Mouse (Mus musculus) forebrain, embryonic 12.5 days (tissue): ENCODE results near the gene Cldn8. TPM values are rescaled to one million over a fixed set of nuclear protein-coding genes. Genes with fewer than 3 reads are reported as not detected.

Experiments used
- ATAC-seq: fragments of 200-750 bp; cut with Nextera tagmentation; 2 replicates; pipeline ENCODE4 v1.8.0; 2017; ENCODE audit warnings: moderate TSS enrichment; ENCODE audit not compliant: low FRiP score
- H3K27ac ChIP-seq: fragments of 300-500 bp; sonication (generic); 2 replicates; pipeline ENCODE4 v1.5.1; 2016; ENCODE audit warnings: mild to moderate bottlenecking
- H3K27me3 ChIP-seq: fragments of 300-500 bp; sonication (generic); 2 replicates; pipeline ENCODE4 v1.6.1; 2016; ENCODE audit warnings: mild to moderate bottlenecking
- H3K36me3 ChIP-seq: fragments of 300-500 bp; sonication (generic); replicated peaks from 2 replicates; pipeline ENCODE4 v1.6.1; 2016; ENCODE audit warnings: mild to moderate bottlenecking
- H3K4me1 ChIP-seq: fragments of 300-500 bp; sonication (generic); 2 replicates; pipeline ENCODE4 v1.6.1; 2016
- H3K4me2 ChIP-seq: fragments of 300-500 bp; sonication (generic); 2 replicates; pipeline ENCODE4 v1.6.1; 2016; ENCODE audit warnings: mild to moderate bottlenecking, moderate library complexity
- H3K4me3 ChIP-seq: fragments of 300-500 bp; sonication (generic); replicated peaks from 2 replicates; pipeline ENCODE4 v1.5.1; 2016; ENCODE audit warnings: mild to moderate bottlenecking
- H3K9ac ChIP-seq: fragments of 300-500 bp; sonication (generic); 2 replicates; pipeline ENCODE4 v1.6.1; 2016; ENCODE audit warnings: mild to moderate bottlenecking
- H3K9me3 ChIP-seq: fragments of 300-500 bp; sonication (generic); 2 replicates; pipeline ENCODE4 v1.6.1; 2016
- WGBS: fragments of 180-500 bp; shearing (Covaris S2); methylation state at CpG from one replicate; pipeline ENCODE4 v1.1.7; 2016; 5-methylcytosine and 5-hydroxymethylcytosine counted together
- polyA plus RNA-seq: library from polyadenylated mRNA; unstranded; fragments of >200 nt; fragmentation: Nextera tagmentation; extraction: Ambion mirVana; gene quantifications from 2 replicates; pipeline ENCODE4 v1.2.1, GENCODE M21; 2016

The Cldn8 gene
- polyA plus RNA-seq, 1 experiment from 2014 or later: 0.82 TPM

DNA sequence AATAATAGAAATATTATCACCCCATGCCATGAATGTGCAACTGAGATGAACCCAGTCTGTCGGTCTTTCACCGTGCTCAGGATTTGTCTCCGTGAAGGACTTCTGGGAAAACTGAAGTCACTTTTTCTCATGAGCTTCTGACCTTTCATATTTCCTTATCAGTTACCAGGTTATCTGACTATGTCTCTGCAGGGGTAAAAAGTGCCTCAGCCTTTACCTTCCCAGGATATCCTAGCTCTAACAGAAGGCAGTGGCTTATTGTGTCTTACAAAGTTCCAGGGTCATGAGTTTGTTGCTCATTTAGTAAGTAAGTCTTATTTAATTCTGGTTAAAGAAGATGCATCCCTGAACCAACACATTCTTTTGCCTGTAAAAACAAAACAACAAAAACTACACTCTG lies 6.7 kb upstream of the Cldn8 start:
- no peak overlapping the region for H3K27ac ChIP-seq

DNA sequence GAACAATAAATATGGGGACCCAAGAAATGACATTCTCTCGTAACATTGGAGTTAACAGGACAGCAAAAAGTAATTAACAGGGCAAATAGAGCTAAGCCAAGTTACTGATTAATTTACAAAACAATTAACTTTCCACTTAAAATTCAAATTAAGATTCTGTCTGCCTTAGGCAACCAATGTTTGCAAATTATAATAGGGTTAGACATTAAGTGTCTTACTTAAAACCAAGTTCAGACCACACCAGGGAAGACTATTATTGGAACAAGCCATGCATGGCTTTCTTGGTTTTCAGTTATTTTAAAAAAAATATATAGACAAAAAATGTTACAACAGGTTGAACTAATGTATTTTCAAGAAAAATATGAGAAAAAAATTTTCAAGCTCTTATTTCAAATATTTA lies 6.1 kb upstream of the Cldn8 start:
- no peak for ATAC-seq
- H3K9ac ChIP-seq: no peak overlapping the region
- WGBS: 76% methylated on average over 1 of the region's 1 CpGs
- no peak overlapping the region for H3K27ac ChIP-seq
- H3K4me3 ChIP-seq: no peak overlapping the region
- H3K9me3 ChIP-seq: no peaks in the 10 kb centered on the region
- H3K27me3 ChIP-seq: no peaks in the 10 kb centered on the region
- H3K4me2 ChIP-seq: no peak overlapping the region
- no peaks in the 10 kb centered on the region for H3K36me3 ChIP-seq
- H3K4me1 ChIP-seq: no peaks in the 10 kb centered on the region

More for the DNA sequence above, 6.7 kb upstream of the Cldn8 start:
- ATAC-seq: no peak
- H3K27me3 ChIP-seq: no peaks in the 10 kb centered on the region
- no peaks in the 10 kb centered on the region for H3K4me1 ChIP-seq
- no peak overlapping the region for H3K4me3 ChIP-seq
- H3K9me3 ChIP-seq: no peaks in the 10 kb centered on the region
- no peak overlapping the region for H3K9ac ChIP-seq
- H3K36me3 ChIP-seq: no peaks in the 10 kb centered on the region
- 96% methylated on average over 3 of the region's 3 CpGs for WGBS
- H3K4me2 ChIP-seq: no peak overlapping the region

DNA sequence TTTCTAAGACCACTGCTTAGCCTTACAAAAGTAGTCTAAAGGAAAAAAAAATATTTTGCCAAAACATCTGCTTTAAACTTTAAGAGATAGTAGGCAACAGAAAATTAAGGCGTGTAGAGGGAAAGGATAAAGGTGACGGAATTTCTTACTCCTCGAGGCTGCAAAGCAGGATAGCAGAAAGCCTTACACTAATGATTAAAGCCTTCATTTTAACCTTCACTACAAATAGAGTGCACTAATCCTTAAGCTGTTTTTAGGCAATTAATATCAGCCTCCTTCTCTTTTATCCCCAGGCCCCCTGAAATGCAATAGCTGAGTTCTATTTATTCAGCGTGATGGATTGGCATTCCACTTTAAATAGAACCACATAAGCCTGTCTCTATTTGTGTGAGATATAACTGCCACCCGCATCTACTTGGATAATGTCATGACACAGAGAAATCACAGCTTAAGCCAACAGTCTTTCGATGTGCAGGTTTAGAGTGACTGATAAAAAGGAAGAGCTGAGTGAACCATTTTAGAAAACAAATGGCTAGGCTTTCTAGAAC lies 1.3 kb downstream of the Cldn8 start:
- 12% methylated on average over 6 of the region's 6 CpGs for WGBS
- no peaks in the 10 kb centered on the region for H3K9me3 ChIP-seq
- H3K4me2 ChIP-seq: no peak overlapping the region
- H3K4me1 ChIP-seq: peaks cover 7% of the 10 kb centered on the region; the same call in 1 of the 2 replicates
- peak; percentile 58; the same call in 1 of the 2 replicates for ATAC-seq
- H3K9ac ChIP-seq: no peak overlapping the region
- H3K4me3 ChIP-seq: no peak overlapping the region
- no peak overlapping the region for H3K27ac ChIP-seq
- H3K36me3 ChIP-seq: no peaks in the 10 kb centered on the region
- H3K27me3 ChIP-seq: no peaks in the 10 kb centered on the region

GRCm38 (mm10) chr16:88542488-88542887 lies 20.5 kb downstream of the Cldn8 start:
- 0 out of 2 replicates have a peak, but pooled peaks have one; percentile 39 for ATAC-seq
- WGBS: 54% methylated on average over 6 of the region's 6 CpGs
- no peaks in the 10 kb centered on the region for H3K9me3 ChIP-seq
- no peak overlapping the region for H3K9ac ChIP-seq
- no peak overlapping the region for H3K4me2 ChIP-seq
- no peaks in the 10 kb centered on the region for H3K4me1 ChIP-seq
- H3K27ac ChIP-seq: no peak overlapping the region
- no peaks in the 10 kb centered on the region for H3K36me3 ChIP-seq
- no peaks in the 10 kb centered on the region for H3K27me3 ChIP-seq
- H3K4me3 ChIP-seq: no peak overlapping the region

DNA sequence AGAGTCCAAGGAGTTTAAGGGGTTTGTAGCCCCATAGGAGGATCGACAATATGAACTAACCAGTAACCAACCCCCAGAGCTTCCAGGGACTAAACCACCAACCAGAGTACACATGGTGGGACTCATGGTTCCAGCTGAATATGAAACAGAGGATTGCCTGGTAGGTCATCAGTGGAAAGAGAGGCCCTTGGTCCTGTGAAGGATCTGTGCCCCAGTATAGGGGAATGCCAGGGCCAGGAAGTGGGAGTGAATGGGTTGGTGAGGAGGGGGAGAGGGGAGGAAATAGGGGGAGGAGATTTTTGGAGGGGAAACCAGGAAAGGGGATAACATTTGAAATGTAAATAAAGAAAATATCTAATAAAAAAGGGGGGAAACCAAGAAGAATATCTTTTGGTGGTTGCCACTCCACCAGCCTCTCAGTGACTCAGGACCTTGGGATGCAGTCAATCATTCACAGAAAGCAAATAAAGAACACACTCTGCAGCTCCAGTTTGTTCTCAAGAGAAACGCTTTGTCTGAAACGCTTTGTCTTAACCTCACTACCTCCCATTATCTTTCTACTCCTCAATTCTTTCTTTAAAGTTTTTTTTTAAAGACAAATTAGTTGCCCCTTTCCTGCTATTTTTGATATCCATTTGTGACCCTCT lies 23.0 kb downstream of the Cldn8 start:
- no peaks in the 10 kb centered on the region for H3K27me3 ChIP-seq
- H3K4me3 ChIP-seq: no peak overlapping the region
- ATAC-seq: no peak
- H3K36me3 ChIP-seq: no peaks in the 10 kb centered on the region
- H3K9ac ChIP-seq: no peak overlapping the region
- WGBS: 81% methylated on average over 3 of the region's 3 CpGs
- no peaks in the 10 kb centered on the region for H3K9me3 ChIP-seq
- no peak overlapping the region for H3K4me2 ChIP-seq
- H3K27ac ChIP-seq: no peak overlapping the region
- H3K4me1 ChIP-seq: no peaks in the 10 kb centered on the region

GRCm38 (mm10) chr16:88511348-88511747 lies 51.6 kb downstream of the Cldn8 start:
- Histone ChIP-seq H3K4me3 (no peak overlapping the region), H3K9ac (no peak overlapping the region), H3K27me3 (no peaks in the 10 kb centered on the region), H3K4me2 (no peak overlapping the region), H3K36me3 (no peaks in the 10 kb centered on the region), H3K4me1 (no peaks in the 10 kb centered on the region), H3K27ac (no peak overlapping the region), H3K9me3 (no peaks in the 10 kb centered on the region)
- no peak for ATAC-seq

Other genes with a start within 250 kb of the Cldn8 start
- not detected in 2 replicates for gene Cldn17, start 56.2 kb downstream of the Cldn8 start, polyA plus RNA-seq
- not detected in 2 replicates for gene Krtap24-1, start 49.1 kb upstream of the Cldn8 start, polyA plus RNA-seq
- gene 2310079G19Rik, start 64.5 kb upstream of the Cldn8 start, polyA plus RNA-seq: not detected in 2 replicates
- gene Krtap26-1, start 84.6 kb upstream of the Cldn8 start, polyA plus RNA-seq: not detected in 2 replicates
- gene Krtap27-1, start 108.5 kb upstream of the Cldn8 start, polyA plus RNA-seq: not detected in 2 replicates
- not detected in 2 replicates for gene 2310061N02Rik, start 144.8 kb upstream of the Cldn8 start, polyA plus RNA-seq
- not detected in 2 replicates for gene Krtap13-1, start 165.7 kb upstream of the Cldn8 start, polyA plus RNA-seq
- not detected in 2 replicates for gene Krtap13, start 188.5 kb upstream of the Cldn8 start, polyA plus RNA-seq
- not detected in 2 replicates for gene 2310034C09Rik, start 195.7 kb upstream of the Cldn8 start, polyA plus RNA-seq
- gene 2310057N15Rik, start 211.0 kb upstream of the Cldn8 start, polyA plus RNA-seq: not detected in 2 replicates
- gene Gm5965, start 214.7 kb upstream of the Cldn8 start, polyA plus RNA-seq: not detected in 2 replicates
- gene Gm20741, start 249.0 kb upstream of the Cldn8 start, polyA plus RNA-seq: not detected in 2 replicates